Comparison of ENCODE assay signal across 8 mouse cellular contexts in the genomic region with DNA sequence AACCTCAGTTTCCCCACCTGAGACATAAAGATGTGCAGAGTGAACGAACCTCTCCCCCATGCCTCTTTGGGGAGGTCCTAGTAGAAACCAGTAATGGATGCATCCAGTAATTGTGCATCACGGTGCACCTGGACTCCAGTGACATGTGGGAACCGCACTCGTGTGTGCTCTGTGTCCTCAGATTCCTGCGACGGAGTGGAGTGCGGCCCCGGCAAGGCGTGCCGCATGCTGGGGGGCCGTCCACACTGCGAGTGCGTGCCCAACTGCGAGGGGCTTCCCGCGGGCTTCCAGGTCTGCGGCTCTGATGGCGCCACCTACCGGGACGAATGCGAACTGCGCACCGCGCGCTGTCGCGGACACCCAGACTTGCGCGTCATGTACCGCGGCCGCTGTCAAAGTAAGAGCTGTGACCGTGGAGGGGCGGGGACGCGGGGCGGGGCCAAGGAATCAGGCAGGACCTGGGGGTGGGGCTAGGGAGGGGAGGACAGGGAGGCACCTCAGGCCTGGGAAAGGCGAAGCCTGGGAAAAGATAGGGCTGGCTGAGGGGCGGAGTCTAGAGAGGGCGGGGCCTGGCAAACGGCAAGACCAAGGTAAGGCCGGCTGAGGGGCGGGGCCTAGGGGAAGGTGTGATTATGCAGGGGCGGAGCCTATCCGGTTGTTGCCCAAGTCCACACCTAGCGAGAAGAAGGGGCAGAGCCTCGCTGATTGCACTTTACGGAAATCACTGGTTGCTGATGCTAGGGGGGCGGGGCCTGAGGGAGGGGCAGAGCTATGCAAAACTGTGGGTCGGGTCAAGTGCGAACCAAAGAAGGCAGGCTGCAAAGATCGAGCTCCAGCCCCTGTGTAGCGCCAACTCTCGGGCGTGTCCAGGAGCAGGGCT. TPM values are rescaled to one million over a fixed set of nuclear protein-coding genes. Genes with fewer than 3 reads are reported as not detected.
DNase-seq lines count a peak whose midpoint lies in the region; ATAC-seq and TF ChIP-seq lines count a peak whose summit lies in the region.

No protein-coding gene starts in this region.

- peaks cover 2% of the 10 kb centered on the region; the same call in 1 of the 2 replicates for H3K9me3 ChIP-seq in forebrain, embryonic 16.5 days (ENCODE audit: control insufficient read depth, low read length)
- H3K9me3 ChIP-seq in lung, embryonic 14.5 days (ENCODE audit: low read depth, low read length) = no peaks in the 10 kb centered on the region; the same call in 1 of the 2 replicates

- no peaks in the 10 kb centered on the region for H3K36me3 ChIP-seq in forebrain, embryonic 16.5 days (ENCODE audit: control insufficient read depth, insufficient read depth)
- no peaks in the 10 kb centered on the region for H3K36me3 ChIP-seq in lung, embryonic 14.5 days (ENCODE audit: insufficient read depth)
- no peaks in the 10 kb centered on the region for H3K36me3 ChIP-seq in thymus, adult 2 months (ENCODE audit: control insufficient read depth, insufficient read depth, low read length)

- peak overlapping the region; percentile 59 for H3K4me2 ChIP-seq in forebrain, embryonic 16.5 days (ENCODE audit: low read length)
- H3K4me2 ChIP-seq in lung, embryonic 14.5 days = peak overlapping the region; percentile 83

- peak; percentile 100 for DNase-seq in ES-CJ7 (ENCODE audit: low read depth, low spot score)
- DNase-seq in cerebellum, adult 18-20 months = peak; percentile 96 to 99
- peak; percentile 94 to 96 for DNase-seq in heart, postnatal 36 days
- DNase-seq in layer of hippocampus, adult 2 months (ENCODE audit: low spot score in 2 of 2) = peak; percentile 95 to 97
- peak; percentile 96 for DNase-seq in lung, embryonic 14.5 days
- peak; percentile 92 for DNase-seq in thymus, adult 2 months

- H3K27me3 ChIP-seq in forebrain, embryonic 16.5 days (replicated peaks; ENCODE audit: control insufficient read depth, insufficient read depth, low read length) = peaks cover 17% of the 10 kb centered on the region
- peaks cover 17% of the 10 kb centered on the region for H3K27me3 ChIP-seq in lung, embryonic 14.5 days (ENCODE audit: insufficient read depth, low read length)
- no peaks in the 10 kb centered on the region; the same call in 1 of the 2 replicates for H3K27me3 ChIP-seq in thymus, adult 2 months (ENCODE audit: control insufficient read depth, insufficient read depth, low read length)

- intact Hi-C loops in heart, postnatal 36 days (cut with DNase I) = no loop called here

- no peak overlapping the region for H3K27ac ChIP-seq in forebrain, embryonic 16.5 days (ENCODE audit: low read length)
- H3K27ac ChIP-seq in layer of hippocampus, adult 2 months = no peak overlapping the region; the same call in 1 of the 2 replicates
- H3K27ac ChIP-seq in lung, embryonic 14.5 days (ENCODE audit: low read depth) = peak overlapping the region; percentile 36; the same call in 1 of the 2 replicates
- H3K27ac ChIP-seq in olfactory bulb, adult 2 months (ENCODE audit: insufficient read depth, low read depth, low read length) = no peak overlapping the region
- no peak overlapping the region for H3K27ac ChIP-seq in thymus, adult 2 months (ENCODE audit: control insufficient read depth, insufficient read depth, low read length)

- no peak for TF ChIP-seq POLR2A in olfactory bulb, adult 2 months (IDR thresholded peaks at IDR 0.05; ENCODE audit: insufficient read depth, low read depth, low read length)
- no peak for TF ChIP-seq POLR2A in thymus, adult 2 months (IDR thresholded peaks at IDR 0.05; ENCODE audit: control insufficient read depth, extremely low read depth, insufficient read depth, low read length, poor library complexity)

- TF ChIP-seq CTCF in layer of hippocampus, adult 2 months (conservative IDR thresholded peaks at IDR 0.05) = peak; percentile 84
- TF ChIP-seq CTCF in lung, embryonic 14.5 days (IDR thresholded peaks at IDR 0.05; ENCODE audit: low read depth) = peak; percentile 90
- peak; percentile 95 for TF ChIP-seq CTCF in olfactory bulb, adult 2 months (IDR thresholded peaks at IDR 0.05; ENCODE audit: insufficient read depth, low read depth, low read length)
- peak; percentile 96 for TF ChIP-seq CTCF in thymus, adult 2 months (IDR thresholded peaks at IDR 0.05; ENCODE audit: borderline replicate concordance, control insufficient read depth, extremely low read depth, insufficient read depth, low read length, poor library complexity)

- 0 out of 2 replicates have a peak overlapping the region, but pooled peaks have one; percentile 7 for H3K9ac ChIP-seq in forebrain, embryonic 16.5 days (replicated peaks; ENCODE audit: low read depth, low read length)
- H3K9ac ChIP-seq in lung, embryonic 14.5 days = no peak overlapping the region

- peak overlapping the region; percentile 44 for H3K4me3 ChIP-seq in forebrain, embryonic 16.5 days (replicated peaks; ENCODE audit: low read length)
- peak overlapping the region; percentile 73 for H3K4me3 ChIP-seq in layer of hippocampus, adult 2 months
- H3K4me3 ChIP-seq in lung, embryonic 14.5 days (ENCODE audit: low read depth, low read length) = peak overlapping the region; percentile 39
- peak overlapping the region; percentile 56 for H3K4me3 ChIP-seq in olfactory bulb, adult 2 months (ENCODE audit: insufficient read depth, low read depth, low read length)
- peak overlapping the region; percentile 55 for H3K4me3 ChIP-seq in thymus, adult 2 months (ENCODE audit: control insufficient read depth, insufficient read depth, low read length)

- WGBS in forebrain, embryonic 16.5 days = 1% methylated on average over 55 of the region's 55 CpGs
- 2% methylated on average over 55 of the region's 55 CpGs for WGBS in lung, embryonic 14.5 days
- 1% methylated on average over 55 of the region's 55 CpGs for WGBS in olfactory bulb, adult 2 months
- 2% methylated on average over 55 of the region's 55 CpGs for WGBS in thymus, adult 2 months

- peaks cover 20% of the 10 kb centered on the region for H3K4me1 ChIP-seq in forebrain, embryonic 16.5 days (replicated peaks; ENCODE audit: control insufficient read depth, insufficient read depth, low read length)
- peaks cover 11% of the 10 kb centered on the region for H3K4me1 ChIP-seq in lung, embryonic 14.5 days (ENCODE audit: insufficient read depth)
- H3K4me1 ChIP-seq in olfactory bulb, adult 2 months (ENCODE audit: control insufficient read depth, insufficient read depth, low read length) = peaks cover 28% of the 10 kb centered on the region
- H3K4me1 ChIP-seq in thymus, adult 2 months (replicated peaks; ENCODE audit: control insufficient read depth, insufficient read depth, low read length) = peaks cover 39% of the 10 kb centered on the region

- peak; percentile 91 for ATAC-seq in forebrain, embryonic 16.5 days
- ATAC-seq in lung, embryonic 14.5 days (ENCODE audit: insufficient read depth) = peak; percentile 87

RNA-seq across cellular contexts. Expression of a gene that starts 3.0 kb away (rescaled TPM):
- 1.1 and 1.4 TPM in 2 replicates for polyA plus RNA-seq in forebrain, embryonic 16.5 days (2015; fragmentation: Nextera tagmentation; extraction: Ambion mirVana)
- total RNA-seq in heart, postnatal 36 days (2021) = 1 to 10 TPM; 4.2 to 4.3 TPM
- total RNA-seq in layer of hippocampus, adult 2 months (2021) = 1 to 10 TPM; 2.5 to 2.7 TPM
- 12.2 and 12.4 TPM in 2 replicates for polyA plus RNA-seq in lung, embryonic 14.5 days (2014; fragmentation: Nextera tagmentation; extraction: Ambion mirVana)
- polyA plus RNA-seq in olfactory bulb, adult 2 months (2012; ENCODE audit: insufficient read depth, insufficient read length, low replicate concordance, missing spikeins) = not detected in 2 replicates
- 15.9 and 17.1 TPM in 2 replicates for polyA plus RNA-seq in thymus, adult 2 months (2012; rRNA removed)

RNA-seq across cellular contexts. Expression of a gene that starts 10.7 kb away (rescaled TPM):
- 0.36 and 0.62 TPM in 2 replicates for polyA plus RNA-seq in forebrain, embryonic 16.5 days (2015; fragmentation: Nextera tagmentation; extraction: Ambion mirVana)
- total RNA-seq in heart, postnatal 36 days (2021) = not detected
- under 1 TPM; 0.26 to 0.37 TPM for total RNA-seq in layer of hippocampus, adult 2 months (2021)
- 0.11 TPM in 1 of 2 replicates, not detected in the other for polyA plus RNA-seq in lung, embryonic 14.5 days (2014; fragmentation: Nextera tagmentation; extraction: Ambion mirVana)
- not detected in 2 replicates for polyA plus RNA-seq in olfactory bulb, adult 2 months (2012; ENCODE audit: insufficient read depth, insufficient read length, low replicate concordance, missing spikeins)
- 23.4 and 30.1 TPM in 2 replicates for polyA plus RNA-seq in thymus, adult 2 months (2012; rRNA removed)

RNA-seq across cellular contexts. Expression of a gene that starts 13.3 kb away (rescaled TPM):
- 85.8 and 87.2 TPM in 2 replicates for polyA plus RNA-seq in forebrain, embryonic 16.5 days (2015; fragmentation: Nextera tagmentation; extraction: Ambion mirVana)
- total RNA-seq in heart, postnatal 36 days (2021) = 10 to 100 TPM; 23.6 to 24.6 TPM
- 10 to 100 TPM; 85.0 to 88.3 TPM for total RNA-seq in layer of hippocampus, adult 2 months (2021)
- polyA plus RNA-seq in lung, embryonic 14.5 days (2014; fragmentation: Nextera tagmentation; extraction: Ambion mirVana) = 107 and 123 TPM in 2 replicates
- polyA plus RNA-seq in olfactory bulb, adult 2 months (2012; ENCODE audit: insufficient read depth, insufficient read length, low replicate concordance, missing spikeins) = not detected in 2 replicates
- polyA plus RNA-seq in thymus, adult 2 months (2012; rRNA removed) = 375 and 472 TPM in 2 replicates

RNA-seq across cellular contexts. Expression of a gene that starts 13.3 kb away (rescaled TPM):
- 327 and 349 TPM in 2 replicates for polyA plus RNA-seq in forebrain, embryonic 16.5 days (2015; fragmentation: Nextera tagmentation; extraction: Ambion mirVana)
- total RNA-seq in heart, postnatal 36 days (2021) = 10 to 100 TPM; 56.0 to 87.0 TPM
- total RNA-seq in layer of hippocampus, adult 2 months (2021) = 100 to 1,000 TPM; 275 to 277 TPM
- 68.1 and 72.4 TPM in 2 replicates for polyA plus RNA-seq in lung, embryonic 14.5 days (2014; fragmentation: Nextera tagmentation; extraction: Ambion mirVana)
- polyA plus RNA-seq in olfactory bulb, adult 2 months (2012; ENCODE audit: insufficient read depth, insufficient read length, low replicate concordance, missing spikeins) = not detected in 2 replicates
- polyA plus RNA-seq in thymus, adult 2 months (2012; rRNA removed) = 63.7 and 87.8 TPM in 2 replicates

RNA-seq across cellular contexts. Expression of a gene that starts 25.1 kb away (rescaled TPM):
- polyA plus RNA-seq in forebrain, embryonic 16.5 days (2015; fragmentation: Nextera tagmentation; extraction: Ambion mirVana) = 0.25 and 0.73 TPM in 2 replicates
- not detected for total RNA-seq in heart, postnatal 36 days (2021)
- 1 to 10 TPM; 1.9 to 2.8 TPM for total RNA-seq in layer of hippocampus, adult 2 months (2021)
- 0.30 and 0.41 TPM in 2 replicates for polyA plus RNA-seq in lung, embryonic 14.5 days (2014; fragmentation: Nextera tagmentation; extraction: Ambion mirVana)
- polyA plus RNA-seq in olfactory bulb, adult 2 months (2012; ENCODE audit: insufficient read depth, insufficient read length, low replicate concordance, missing spikeins) = not detected in 2 replicates
- not detected in 2 replicates for polyA plus RNA-seq in thymus, adult 2 months (2012; rRNA removed)
